Mouse (Mus musculus) embryo, embryonic 10 days (tissue): ENCODE results near the gene Rtn1.
"Not testable (repeated sequence)": the region's sequence is repeated elsewhere in the genome, so short reads cannot be mapped to it uniquely, and the experiment has no call there.

ENCODE experiments used
- DNase-seq: peaks from one replicate; pipeline ENCODE4 v3.0.0-alpha.2; 2015; ENCODE audit warnings: low spot score

Gene Rtn1

DNA sequence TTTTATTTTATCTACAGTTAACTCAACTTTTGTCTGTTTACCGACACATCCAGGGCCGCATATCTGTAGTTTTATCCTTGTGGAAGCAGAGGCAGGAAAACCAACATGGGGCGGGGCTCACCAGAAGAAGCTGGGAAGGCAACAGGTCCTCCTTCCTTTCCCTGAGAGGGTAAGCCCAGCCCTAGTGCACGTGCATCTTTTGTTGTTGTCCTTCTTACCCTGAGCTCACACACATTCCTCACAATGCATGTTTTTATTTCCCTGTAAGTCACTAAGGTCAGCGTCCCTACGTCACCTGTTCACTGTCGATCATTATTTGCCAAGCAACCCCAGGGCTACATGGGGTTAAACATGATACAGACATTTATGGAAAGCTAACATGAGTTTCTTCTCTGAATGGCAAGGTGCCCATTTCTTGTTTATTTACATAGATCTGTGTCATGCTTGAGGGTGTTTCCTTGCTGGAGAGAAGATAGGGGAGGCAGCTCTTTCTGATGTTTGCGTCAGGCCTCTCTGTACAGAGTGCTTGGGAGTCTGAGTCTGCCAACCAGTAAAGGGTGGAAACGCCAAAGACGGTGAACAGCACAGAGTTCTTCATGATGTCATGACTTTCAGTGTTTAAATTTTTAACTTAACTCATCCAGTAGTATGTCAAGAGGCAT is 84.5 kb downstream of the Rtn1 start:
- DNase-seq = no peak

DNA sequence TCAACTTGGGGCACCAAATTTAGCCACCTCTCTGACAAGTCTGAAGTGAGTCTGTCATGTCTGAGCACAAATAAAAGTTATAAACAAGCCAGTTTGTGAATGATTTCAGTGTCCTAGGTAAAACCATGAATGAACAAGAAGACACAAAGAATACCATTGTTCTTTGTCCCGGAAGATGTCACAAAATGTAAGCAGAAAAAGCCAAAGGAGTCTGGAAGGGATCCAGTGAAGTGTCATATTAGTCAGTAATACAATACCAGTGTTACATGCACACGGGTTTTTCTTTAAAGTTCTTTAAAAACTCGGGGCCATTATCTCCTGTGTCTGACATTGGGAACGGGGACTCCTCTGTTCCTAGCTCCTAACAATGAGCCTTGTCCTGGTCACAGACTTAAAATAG is 85.1 kb downstream of the Rtn1 start:
- no peak for DNase-seq

DNA sequence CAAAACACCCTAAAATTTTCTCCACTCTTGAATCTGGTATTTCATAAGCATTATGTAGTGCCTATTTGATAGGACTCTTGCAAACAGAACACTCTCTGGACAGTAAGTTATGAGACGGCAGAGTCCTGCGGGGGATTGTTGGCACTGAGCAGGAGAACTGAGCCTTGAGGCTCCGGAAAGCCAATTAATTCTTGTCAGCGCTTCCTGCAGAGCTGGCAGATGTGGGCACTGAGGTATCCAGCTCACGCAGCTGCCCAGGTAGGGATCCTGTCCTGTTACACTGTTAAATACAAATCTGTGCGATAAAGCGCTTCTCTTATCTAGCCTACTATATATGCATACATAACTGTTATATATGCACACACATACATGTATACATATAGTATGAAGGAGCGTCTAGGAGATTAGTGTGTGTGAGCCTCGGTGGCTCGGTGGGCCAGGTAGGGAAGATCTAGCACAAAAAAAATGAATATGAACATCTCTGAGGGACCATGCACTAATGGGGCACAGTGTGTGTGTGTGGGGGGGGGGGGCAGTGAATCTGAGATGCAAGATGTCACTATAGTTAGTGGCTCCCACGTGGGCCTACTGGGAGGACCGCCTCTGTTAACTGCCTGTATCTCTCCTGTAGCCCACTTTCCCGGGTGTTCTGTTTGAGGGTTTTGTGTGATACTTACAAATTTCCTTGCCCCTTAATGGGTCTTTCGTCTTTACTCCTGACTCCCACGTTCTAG is 93.0 kb downstream of the Rtn1 start:
- DNase-seq = no peak

DNA sequence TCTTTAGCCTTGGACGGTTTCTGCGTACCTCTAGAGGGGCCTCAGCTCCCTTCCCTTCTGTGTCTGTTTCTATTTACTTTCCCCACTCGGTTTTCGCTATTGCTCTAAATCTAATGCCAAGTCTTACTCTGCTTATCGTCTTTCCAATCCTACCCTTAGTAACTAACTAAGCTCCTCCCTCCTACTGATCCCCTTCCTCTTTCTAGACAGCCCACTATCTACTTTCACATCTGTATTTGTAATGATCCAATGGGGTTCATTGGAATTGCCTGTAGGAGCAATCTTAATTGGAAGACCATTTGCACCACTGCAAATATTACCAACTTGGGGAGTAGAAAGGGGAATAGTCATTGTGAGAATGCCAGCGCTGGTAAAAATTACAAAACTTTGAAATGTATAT is 98.0 kb downstream of the Rtn1 start:
- no peak for DNase-seq

GRCm38 (mm10) chr12:72308506-72308905 is 100.3 kb downstream of the Rtn1 start:
- no peak for DNase-seq

DNA sequence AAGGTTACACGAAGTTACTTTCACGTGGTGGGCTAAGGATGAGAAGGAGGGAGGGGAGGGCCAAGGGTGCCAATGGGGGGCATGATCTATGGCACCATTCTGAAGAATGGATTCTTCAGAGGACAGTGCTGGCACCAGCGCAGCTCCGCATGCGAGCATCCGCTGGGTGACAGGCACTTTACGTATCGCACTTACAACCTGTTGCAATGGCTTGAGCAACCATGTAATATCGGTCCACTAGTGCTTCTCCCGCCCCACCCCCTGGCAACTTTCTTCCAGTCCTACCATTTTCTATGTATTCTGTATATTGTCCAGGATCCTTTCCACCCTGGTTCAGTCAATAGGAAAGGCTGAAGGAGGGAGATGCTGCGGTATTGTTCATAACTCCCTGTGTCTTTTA is 102.6 kb downstream of the Rtn1 start:
- no peak for DNase-seq

- no peak for DNase-seq
Measured at GRCm38 (mm10) chr12:72305421-72305820, 103.4 kb downstream of the Rtn1 start.

DNA sequence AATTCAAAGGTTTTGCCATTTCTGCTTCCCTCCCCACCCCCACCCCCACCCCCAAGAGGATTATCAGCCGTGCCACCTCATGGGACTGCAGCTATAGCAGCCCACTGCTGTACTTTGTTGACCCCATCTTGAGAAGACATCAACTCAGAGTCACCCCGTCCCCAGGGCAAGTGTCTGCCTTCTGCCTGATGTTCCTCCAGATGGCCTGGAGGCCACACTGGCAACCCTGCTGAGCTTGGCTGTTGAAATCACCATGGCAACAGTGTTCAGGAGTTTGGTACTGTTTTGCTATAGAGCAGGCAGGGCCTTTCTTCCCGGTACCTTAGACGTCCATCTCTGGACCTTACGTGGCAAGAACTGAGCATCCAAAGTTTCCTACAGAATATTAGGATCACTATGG is 103.9 kb downstream of the Rtn1 start:
- peak; percentile 67 for DNase-seq

DNA sequence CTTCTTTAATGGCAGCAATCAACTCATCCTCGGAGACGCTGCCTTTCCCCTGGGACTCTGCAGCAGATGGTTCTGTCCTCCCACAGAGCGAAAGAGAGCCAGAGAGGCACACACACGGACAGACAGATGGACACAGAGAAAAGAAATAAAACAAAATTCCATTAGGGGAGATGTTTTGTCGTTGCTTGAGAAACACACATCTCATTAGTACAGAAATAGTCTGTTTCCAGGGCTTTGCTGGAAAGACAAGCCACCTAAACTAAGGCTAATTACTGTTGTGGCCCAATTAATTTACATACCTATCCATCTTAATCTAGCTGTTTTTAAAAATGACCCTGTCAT is 104.5 kb downstream of the Rtn1 start:
- DNase-seq = no peak

- peak; percentile 35 for DNase-seq
Measured at GRCm38 (mm10) chr12:72303624-72304346, 105.1 kb downstream of the Rtn1 start.

DNA sequence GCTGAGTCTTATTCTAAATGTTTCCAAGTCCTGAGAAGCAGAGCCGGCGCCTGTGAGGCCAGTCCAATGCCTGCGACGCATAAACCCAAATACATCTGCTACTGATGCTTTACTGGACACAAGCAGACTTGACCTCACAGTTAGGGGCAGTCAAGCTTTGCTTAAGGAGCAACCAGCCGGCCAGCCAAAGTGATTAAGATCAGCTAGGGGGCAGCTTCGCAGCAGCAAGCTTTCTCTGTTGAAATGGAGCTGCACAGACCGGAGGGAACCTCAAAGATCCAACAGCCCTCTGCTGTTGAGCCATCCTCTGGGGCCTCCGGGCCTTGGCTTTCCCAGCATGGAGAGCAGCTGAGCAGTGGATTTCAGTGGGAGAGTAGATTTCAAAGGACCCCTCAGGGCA is 107.4 kb downstream of the Rtn1 start:
- DNase-seq = peak; percentile 77

- no peak for DNase-seq
Measured at GRCm38 (mm10) chr12:72300971-72301370, 107.9 kb downstream of the Rtn1 start.

GRCm38 (mm10) chr12:72298222-72298621 is 110.6 kb downstream of the Rtn1 start:
- DNase-seq = peak; percentile 19

DNA sequence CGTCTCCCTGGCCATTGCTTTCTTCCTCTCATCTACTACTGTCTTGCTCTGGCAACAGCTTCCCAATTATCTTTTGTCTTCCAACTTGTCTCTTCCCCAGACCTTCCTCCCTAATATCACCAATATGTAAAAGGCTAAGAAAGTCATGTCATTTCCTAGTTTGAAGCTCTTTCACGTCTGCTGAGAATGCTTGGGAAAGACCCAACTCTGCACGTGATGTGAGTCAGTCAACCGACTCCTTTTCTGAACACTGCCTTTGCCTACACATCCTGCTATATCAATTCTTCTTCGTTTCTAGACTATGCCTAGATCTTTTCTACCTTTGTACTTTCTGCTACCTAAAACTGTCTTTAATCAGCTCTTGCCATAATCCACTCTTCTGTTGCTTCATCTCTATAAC is 112.3 kb downstream of the Rtn1 start:
- no peak for DNase-seq

DNA sequence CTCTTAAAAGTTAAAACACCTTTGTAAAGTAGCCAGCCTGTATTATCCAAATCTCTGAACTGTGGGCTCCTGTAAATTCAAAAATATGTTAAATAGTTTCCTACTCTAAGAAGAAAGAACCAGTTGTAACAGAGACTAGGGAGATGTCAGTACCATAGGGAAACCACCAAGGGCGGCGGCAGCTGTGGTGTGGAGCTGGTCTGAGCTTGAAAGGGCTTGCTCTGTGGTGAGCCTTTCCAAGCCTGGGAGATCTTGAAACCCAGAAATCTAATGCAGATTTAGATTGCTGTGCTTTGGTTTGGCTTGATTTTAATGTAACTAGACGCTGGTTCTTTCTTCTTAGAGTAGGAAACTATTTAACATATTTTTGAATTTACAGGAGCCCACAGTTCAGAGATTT is 115.7 kb downstream of the Rtn1 start:
- DNase-seq = not testable (repeated sequence)

DNA sequence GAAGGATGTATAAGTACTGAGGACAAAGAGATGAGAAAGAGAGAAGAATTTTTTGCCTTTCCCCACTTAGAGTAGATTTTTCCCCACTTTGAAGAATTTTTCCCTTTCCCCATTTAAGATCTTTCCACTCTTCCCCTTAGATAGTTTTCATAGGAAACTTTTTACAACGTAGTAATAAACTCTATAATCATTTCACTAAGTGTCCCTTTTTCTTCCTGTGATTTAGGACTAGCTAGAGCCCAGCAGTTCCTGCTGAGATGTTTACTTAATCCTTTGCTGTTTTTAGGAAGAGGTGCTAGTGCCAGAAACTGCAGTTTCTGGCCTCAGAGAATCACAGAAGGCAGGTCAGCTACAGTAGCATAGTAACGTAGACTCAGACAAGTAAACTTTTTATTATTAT is 116.3 kb downstream of the Rtn1 start:
- DNase-seq = peak; percentile 22

GRCm38 (mm10) chr12:72291266-72291665 is 117.6 kb downstream of the Rtn1 start:
- DNase-seq = no peak

DNA sequence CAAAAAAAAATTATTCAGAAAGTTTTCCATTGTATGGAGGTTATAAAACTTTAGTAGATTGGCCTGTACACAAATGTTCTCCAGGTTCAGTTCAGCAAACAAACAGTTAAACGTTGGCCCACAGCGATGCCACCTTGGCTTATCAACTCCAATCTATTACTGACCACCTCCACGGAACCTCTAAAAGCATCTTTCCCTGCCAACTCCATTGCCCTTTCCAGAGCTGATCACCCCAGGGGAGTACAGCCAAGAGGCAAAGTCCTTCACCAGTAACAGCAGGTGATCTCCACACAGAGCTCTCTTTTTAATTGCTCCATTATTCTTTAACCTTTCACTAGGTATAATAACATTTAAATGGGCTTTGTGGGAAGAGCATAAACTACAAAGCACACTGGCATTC is 120.6 kb downstream of the Rtn1 start:
- no peak for DNase-seq

DNA sequence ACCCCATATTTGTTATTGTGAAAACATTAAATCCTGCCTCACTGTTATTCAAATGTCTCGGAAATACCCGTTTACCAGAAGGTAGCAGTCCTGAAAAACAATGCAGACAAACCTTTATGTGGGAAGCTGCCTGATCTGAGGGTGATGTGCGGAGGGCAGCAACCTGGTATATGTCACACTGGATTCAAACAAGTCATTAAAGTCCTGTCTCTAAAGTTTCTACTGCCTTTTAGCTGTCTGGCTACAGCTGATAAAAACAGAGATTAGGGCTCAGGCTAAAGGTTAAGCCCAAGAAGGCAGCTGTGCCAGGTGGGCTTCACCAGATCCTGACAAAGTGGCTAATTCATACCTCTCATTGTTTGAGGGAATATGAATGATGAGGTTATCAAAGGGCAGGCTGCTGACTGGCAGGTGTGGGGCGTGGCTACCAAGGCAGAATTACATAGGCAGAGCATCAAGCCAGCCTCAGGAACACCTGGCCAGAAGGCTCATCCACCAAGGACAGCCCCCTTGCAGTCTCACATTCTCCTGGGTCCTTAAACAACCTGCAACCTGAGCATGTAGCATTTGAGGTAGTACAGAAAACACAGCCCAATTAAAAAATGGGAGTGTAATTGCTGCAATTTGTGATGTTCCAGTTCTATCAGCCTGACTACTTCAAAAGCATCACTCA is 121.4 kb downstream of the Rtn1 start:
- no peak for DNase-seq

DNA sequence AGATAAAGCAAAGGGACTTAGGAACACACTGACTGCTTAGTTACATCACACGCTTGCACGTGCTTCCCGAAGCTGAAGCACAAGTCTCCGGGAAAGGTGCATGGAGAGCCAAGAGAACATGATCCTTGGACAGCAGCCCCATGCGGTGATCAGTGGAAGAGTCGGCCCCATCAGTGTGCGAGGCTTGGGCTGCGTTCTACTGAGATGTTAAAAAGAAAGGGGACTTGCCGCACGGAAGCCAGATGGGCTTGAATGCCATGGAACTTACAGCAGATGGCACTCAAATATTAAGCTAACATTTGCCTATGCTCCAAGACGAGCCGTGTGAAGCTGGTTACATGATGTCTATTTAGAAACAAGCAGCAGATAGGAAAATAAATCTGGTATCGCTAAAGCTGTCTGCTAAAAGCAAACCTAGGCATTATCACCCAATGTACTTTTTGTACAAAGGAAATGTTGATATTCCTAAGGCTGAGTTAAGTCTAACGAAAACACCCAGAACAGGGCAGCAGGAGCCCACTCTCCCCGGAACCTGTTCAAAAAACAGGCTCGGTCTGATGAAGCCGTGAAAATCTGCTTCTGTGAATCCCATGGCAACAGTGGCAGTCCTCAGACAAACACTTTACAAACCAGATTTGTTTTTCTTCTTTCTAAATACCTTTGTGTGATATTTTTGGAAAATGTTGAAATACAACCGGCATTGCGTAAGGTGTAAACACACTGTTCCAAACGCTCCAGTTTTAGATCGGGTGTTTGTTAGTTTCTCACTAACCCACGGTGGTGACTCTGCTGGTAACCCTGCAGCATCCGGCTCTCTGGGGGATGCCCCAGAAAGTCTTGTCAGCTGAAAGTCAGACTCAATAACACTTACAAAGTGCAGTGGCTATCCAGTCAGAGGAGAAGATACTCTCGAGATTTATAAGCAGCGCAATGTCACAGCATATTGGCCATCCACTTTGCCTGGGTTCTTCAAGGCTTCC is 123.2 kb downstream of the Rtn1 start:
- DNase-seq = peak; percentile 13

- DNase-seq = no peak
Measured at GRCm38 (mm10) chr12:72284576-72284975, 124.3 kb downstream of the Rtn1 start.
